Mouse (Mus musculus) bone marrow, adult 2 months (tissue): ENCODE data around the gene Pon2.

Experiments
- CTCF ChIP-seq: fragments of 200-500 bp; IDR thresholded peaks from 2 replicates; pipeline ENCODE4 v1.5.1; 2011; ENCODE audit warnings: low read length, control low read depth; ENCODE audit not compliant: control insufficient read depth, insufficient read depth
- POLR2A ChIP-seq: fragments of 200-500 bp; IDR thresholded peaks from 2 replicates; pipeline ENCODE4 v1.6.1; 2011; ENCODE audit warnings: low read depth, mild to moderate bottlenecking, control low read depth, low read length, borderline replicate concordance; ENCODE audit not compliant: control insufficient read depth

DNA sequence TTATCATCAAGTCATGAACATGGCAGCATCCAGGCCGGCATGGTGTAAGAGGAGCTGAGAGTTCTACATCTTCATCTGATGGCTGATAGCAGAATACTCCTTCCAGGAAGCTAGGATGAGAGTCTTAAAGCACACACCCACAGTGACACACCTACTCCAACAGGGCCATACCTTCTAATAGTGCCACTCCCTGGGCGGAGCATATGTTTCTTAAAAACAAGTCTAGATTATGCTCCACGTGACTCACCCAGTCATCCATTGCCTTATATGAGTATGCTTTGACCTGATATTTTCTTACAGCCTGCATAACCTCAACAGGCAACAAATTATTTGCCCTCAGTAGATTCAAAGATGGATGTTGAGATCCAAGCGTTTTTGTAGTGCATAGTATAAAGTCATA is 80.1 kb downstream of the Pon2 start:
- TF ChIP-seq CTCF: no peak
- no peak for TF ChIP-seq POLR2A
